Mouse (Mus musculus) cerebellum, adult 2 months (tissue): ENCODE results near the gene Ttll1.

ENCODE experiments used
- CTCF ChIP-seq: fragments of 200-500 bp; IDR thresholded peaks from 2 replicates; pipeline ENCODE4 v1.5.1; 2011; ENCODE audit warnings: low read depth, mild to moderate bottlenecking, control low read depth, low read length, moderate library complexity, borderline replicate concordance; ENCODE audit not compliant: insufficient read depth
- POLR2A ChIP-seq: fragments of 200-500 bp; IDR thresholded peaks from 2 replicates; pipeline ENCODE4 v1.6.1; 2011; ENCODE audit warnings: low read length, control low read depth, borderline replicate concordance; ENCODE audit not compliant: insufficient read depth

DNA sequence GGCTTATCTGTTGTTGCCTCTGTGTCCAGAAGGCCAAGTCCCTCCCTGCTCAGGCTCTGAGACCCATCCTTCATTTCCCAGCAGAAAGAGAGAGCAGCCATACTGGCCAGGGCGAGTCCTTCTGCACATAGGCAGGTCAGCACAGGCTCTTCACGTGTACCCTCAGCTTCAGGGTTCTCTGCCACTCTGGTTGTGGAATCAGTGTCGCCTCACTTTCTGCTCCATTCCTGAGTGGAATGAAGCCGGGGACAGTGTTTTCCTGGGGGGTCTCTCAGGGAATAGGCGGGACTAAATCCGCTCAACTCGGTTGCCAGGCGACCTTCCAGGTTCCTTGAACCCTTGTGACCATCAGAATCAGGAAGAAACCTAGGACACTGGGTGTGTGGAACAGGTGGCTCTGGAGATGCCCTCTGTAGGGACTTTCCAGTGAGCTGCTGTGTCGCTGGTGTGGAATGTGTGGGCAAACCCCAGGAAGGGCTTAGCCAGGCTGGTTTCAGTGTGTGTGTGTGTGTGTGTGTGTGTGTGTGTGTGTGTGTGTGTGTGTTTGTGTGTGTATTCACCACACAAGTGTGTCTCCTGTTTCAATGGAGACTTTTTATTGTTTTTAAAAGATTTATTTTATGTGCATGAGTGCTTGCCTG, 31.1 kb upstream of the Ttll1 start:
- no peak for TF ChIP-seq POLR2A
- no peak for TF ChIP-seq CTCF
